Mouse (Mus musculus) embryonic facial prominence, embryonic 11.5 days (tissue): Measurements from ENCODE around the gene Helz. TPM values are rescaled to one million over a fixed set of nuclear protein-coding genes. Genes with fewer than 3 reads are reported as not detected.

Experiments used
- ATAC-seq: fragments of 200-750 bp; cut with Nextera tagmentation; replicated peaks from 2 replicates; pipeline ENCODE4 v1.8.0; 2017; ENCODE audit warnings: low read depth; ENCODE audit not compliant: insufficient number of reproducible peaks, low FRiP score, low TSS enrichment
- DNase-seq: peaks from one replicate; pipeline ENCODE4 v3.0.0-alpha.2; 2015; ENCODE audit warnings: low spot score
- H3K27ac ChIP-seq: fragments of 300-500 bp; sonication (generic); replicated peaks from 2 replicates; pipeline ENCODE4 v1.5.1; 2014; ENCODE audit warnings: mild to moderate bottlenecking, low read depth, low read length, control low read depth
- H3K27me3 ChIP-seq: fragments of 300-500 bp; sonication (generic); 2 replicates; pipeline ENCODE4 v1.6.1; 2014; ENCODE audit warnings: mild to moderate bottlenecking, low read length, moderate library complexity, mixed read lengths; ENCODE audit not compliant: control insufficient read depth, insufficient read depth
- H3K36me3 ChIP-seq: fragments of 300-500 bp; sonication (generic); replicated peaks from 2 replicates; pipeline ENCODE4 v1.6.1; 2014; ENCODE audit warnings: low read depth, mild to moderate bottlenecking, low read length, moderate library complexity, mixed read lengths; ENCODE audit not compliant: control insufficient read depth, insufficient read depth
- H3K4me1 ChIP-seq: fragments of 300-500 bp; sonication (generic); 2 replicates; pipeline ENCODE4 v1.6.1; 2014; ENCODE audit warnings: low read length, mixed read lengths; ENCODE audit not compliant: control insufficient read depth, insufficient read depth
- H3K4me2 ChIP-seq: fragments of 300-500 bp; sonication (generic); 2 replicates; pipeline ENCODE4 v1.6.1; 2014; ENCODE audit warnings: low read depth, mild to moderate bottlenecking, control low read depth, low read length, moderate library complexity
- H3K4me3 ChIP-seq: fragments of 300-500 bp; sonication (generic); 2 replicates; pipeline ENCODE4 v1.5.1; 2014; ENCODE audit warnings: low read depth, low read length, control low read depth
- H3K9ac ChIP-seq: fragments of 300-500 bp; sonication (generic); replicated peaks from 2 replicates; pipeline ENCODE4 v1.6.1; 2014; ENCODE audit warnings: mild to moderate bottlenecking, control low read depth, low read length
- H3K9me3 ChIP-seq: fragments of 300-500 bp; sonication (generic); replicated peaks from 2 replicates; pipeline ENCODE4 v1.6.1; 2016; ENCODE audit warnings: mild to moderate bottlenecking, low read length, inconsistent platforms, mixed read lengths; ENCODE audit not compliant: control insufficient read depth
- WGBS: fragments of 180-500 bp; shearing (Covaris S2); extraction: QIAGEN DNeasy Blood & Tissue Kit; methylation state at CpG from one replicate; pipeline ENCODE4 v1.1.7; 2014; 5-methylcytosine and 5-hydroxymethylcytosine counted together
- polyA plus RNA-seq: library from polyadenylated mRNA; unstranded; fragments of >200 nt; fragmentation: Nextera tagmentation; extraction: Ambion mirVana; gene quantifications from 2 replicates; pipeline ENCODE4 v1.2.1, GENCODE M21; 2014

The Helz gene
- polyA plus RNA-seq, 1 experiment from 2014 or later, result 15.3 TPM

DNA sequence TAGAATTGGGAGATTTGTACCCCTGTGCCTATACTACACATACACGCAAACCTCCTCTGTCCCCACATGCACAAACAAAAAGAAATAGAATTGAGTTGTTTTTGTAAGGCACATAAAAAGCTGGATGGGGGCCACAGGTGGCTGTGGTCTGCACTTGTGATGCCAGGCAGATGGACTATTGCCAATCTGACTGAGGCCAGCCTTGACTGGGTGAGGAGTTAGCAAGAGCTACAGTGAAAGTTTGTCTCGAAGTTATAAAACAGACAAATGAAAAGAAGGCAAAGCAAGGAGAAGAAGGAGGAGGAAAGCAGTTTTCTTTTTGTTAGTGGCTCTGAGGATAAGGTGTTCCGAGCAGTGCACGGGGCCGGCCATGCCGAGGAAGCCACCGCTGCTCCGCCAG, 82.2 kb downstream of the Helz start:
- H3K4me1 ChIP-seq, result no peaks in the 10 kb centered on the region; the same call in 1 of the 2 replicates
- H3K27ac ChIP-seq, result no peak overlapping the region
- H3K4me2 ChIP-seq, result no peak overlapping the region
- no peak overlapping the region for H3K9ac ChIP-seq
- H3K9me3 ChIP-seq, result no peaks in the 10 kb centered on the region
- WGBS, result 94% methylated on average over 8 of the region's 8 CpGs
- H3K4me3 ChIP-seq, result no peak overlapping the region
- no peaks in the 10 kb centered on the region for H3K36me3 ChIP-seq
- H3K27me3 ChIP-seq, result no peaks in the 10 kb centered on the region
- DNase-seq (no peak), ATAC-seq (no peak)

DNA sequence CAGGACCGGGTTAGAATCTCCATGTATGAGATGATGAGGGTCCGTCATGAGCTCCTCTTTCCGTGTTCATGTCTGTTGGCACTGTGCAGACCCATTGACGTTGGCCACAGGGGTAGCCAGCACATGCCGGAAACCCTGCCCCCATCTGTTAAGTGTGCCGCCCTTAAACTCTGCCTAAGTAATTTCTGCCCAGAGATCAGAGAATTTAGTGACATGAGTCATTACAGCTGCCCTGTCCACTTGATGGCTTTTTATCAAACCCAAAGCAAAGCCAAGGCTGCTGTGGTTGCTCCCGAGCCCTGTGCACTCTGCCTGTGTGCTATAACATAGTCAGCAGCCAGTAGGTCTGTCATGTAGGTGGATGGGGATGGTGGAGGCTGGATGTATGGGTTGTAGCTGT, 83.4 kb downstream of the Helz start:
- Histone ChIP-seq H3K9ac (no peak overlapping the region), H3K27me3 (no peaks in the 10 kb centered on the region), H3K4me1 (no peaks in the 10 kb centered on the region), H3K27ac (no peak overlapping the region), H3K4me3 (no peak overlapping the region), H3K36me3 (no peaks in the 10 kb centered on the region), H3K4me2 (no peak overlapping the region), H3K9me3 (no peaks in the 10 kb centered on the region)
- DNase-seq, result no peak
- 91% methylated on average over 7 of the region's 7 CpGs for WGBS
- no peak for ATAC-seq

DNA sequence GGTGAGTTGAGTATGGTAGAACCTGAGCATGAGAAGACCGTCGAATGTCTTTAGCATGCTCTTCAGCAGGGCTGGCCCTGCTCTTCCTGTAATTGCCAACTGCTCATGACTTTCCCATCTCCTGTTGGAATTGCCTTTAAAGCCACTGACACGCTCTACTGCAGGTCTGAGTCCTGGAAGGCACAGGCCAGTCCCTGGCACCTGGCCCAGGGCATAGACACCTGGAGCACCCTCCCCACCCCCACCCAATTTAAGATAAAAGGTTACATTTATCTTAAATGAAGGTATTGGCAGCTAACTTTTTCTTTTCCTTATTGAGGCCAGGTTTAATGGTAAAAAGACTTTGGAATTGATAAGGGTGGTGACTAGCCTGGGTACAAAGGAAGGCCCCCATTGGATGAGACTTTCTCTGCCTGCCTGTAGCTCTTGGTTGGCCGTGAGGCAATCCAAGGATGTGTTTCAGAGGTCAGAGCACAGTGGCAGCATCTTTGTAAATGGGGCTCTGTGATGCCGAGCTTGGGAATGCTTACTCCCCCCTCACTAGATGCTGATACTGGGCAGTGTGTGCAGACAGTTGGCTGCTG, 85.9 kb downstream of the Helz start:
- H3K27me3 ChIP-seq, result no peaks in the 10 kb centered on the region
- no peaks in the 10 kb centered on the region for H3K36me3 ChIP-seq
- H3K9me3 ChIP-seq, result no peaks in the 10 kb centered on the region
- H3K27ac ChIP-seq, result no peak overlapping the region
- no peak overlapping the region for H3K4me2 ChIP-seq
- H3K4me3 ChIP-seq, result no peak overlapping the region
- H3K9ac ChIP-seq, result no peak overlapping the region
- no peak for ATAC-seq
- DNase-seq, result no peak
- 84% methylated on average over 5 of the region's 5 CpGs for WGBS
- no peaks in the 10 kb centered on the region for H3K4me1 ChIP-seq

DNA sequence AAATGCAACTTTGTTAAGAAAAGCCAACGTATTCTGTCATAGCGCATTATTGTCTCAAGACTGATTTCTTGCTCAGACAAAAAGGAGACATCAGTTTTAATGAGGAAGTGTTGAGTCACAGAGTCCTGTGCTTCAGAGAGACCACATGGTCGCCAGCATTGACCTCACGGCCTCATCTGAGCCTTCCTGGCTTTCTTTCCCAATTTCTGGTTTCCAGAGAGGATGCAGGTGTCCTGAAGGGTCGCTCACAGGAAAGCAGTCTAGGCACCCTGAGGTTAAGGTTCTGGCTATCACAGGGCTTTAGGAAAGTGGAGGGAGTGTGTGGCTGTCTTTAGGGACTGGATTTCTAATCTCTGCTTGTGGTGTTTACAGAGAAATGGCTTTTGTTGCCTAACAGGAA, 90.4 kb downstream of the Helz start:
- ATAC-seq (no peak), DNase-seq (no peak)
- H3K27ac ChIP-seq, result no peak overlapping the region
- no peaks in the 10 kb centered on the region for H3K27me3 ChIP-seq
- H3K9ac ChIP-seq, result no peak overlapping the region
- WGBS, result 83% methylated on average over 5 of the region's 5 CpGs
- H3K4me1 ChIP-seq, result no peaks in the 10 kb centered on the region
- no peaks in the 10 kb centered on the region for H3K9me3 ChIP-seq
- H3K4me3 ChIP-seq, result no peak overlapping the region
- H3K36me3 ChIP-seq, result no peaks in the 10 kb centered on the region; the same call in none of the 2 replicates
- no peak overlapping the region for H3K4me2 ChIP-seq

DNA sequence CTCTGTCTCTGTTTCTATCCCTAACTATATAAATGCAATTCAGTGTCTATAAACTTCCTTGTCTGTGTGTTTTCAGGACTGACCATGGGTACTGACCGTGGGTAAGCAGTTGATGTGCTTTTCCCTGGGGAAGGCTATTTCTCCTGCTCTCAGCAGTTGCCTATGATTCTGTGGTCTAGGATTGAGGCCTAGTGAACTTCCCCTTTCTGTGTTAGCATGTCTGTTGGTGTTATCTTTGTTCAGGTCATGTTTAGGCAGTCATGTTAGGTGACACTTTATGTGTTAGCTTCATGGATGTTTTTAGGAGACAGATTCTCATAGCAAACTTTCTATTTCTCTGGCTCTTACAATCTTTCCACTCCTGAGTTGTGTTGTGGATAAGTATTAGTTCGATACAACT, 91.9 kb downstream of the Helz start:
- no peak for ATAC-seq
- Histone ChIP-seq H3K36me3 (no peaks in the 10 kb centered on the region; the same call in none of the 2 replicates), H3K9me3 (no peaks in the 10 kb centered on the region), H3K27me3 (no peaks in the 10 kb centered on the region), H3K9ac (no peak overlapping the region), H3K4me3 (no peak overlapping the region), H3K27ac (no peak overlapping the region), H3K4me1 (no peaks in the 10 kb centered on the region), H3K4me2 (no peak overlapping the region)
- no peak for DNase-seq
- 92% methylated on average over 2 of the region's 2 CpGs for WGBS

DNA sequence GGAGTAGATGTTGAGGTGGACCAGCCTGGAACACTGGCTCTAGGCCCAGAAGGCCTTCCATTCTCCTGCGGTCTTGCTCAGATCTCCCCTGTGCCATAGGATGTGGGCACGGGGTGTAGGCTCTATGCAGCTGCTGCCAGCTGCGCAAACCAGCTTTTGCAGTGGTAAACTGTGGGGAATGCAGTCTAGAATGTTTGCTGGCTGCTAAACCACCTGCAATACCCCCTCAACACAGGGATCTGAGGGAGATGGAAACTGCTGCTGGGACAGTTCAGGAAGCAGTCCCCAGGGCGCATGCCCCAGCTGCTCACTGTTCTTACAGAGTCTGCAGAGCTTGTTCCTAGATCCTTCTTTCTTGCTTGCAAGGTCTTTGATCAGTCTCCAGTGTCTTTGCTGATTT, 96.7 kb downstream of the Helz start:
- Histone ChIP-seq H3K27ac (no peak overlapping the region), H3K4me2 (no peak overlapping the region), H3K4me1 (no peaks in the 10 kb centered on the region), H3K9ac (no peak overlapping the region), H3K9me3 (no peaks in the 10 kb centered on the region), H3K36me3 (no peaks in the 10 kb centered on the region; the same call in none of the 2 replicates), H3K27me3 (no peaks in the 10 kb centered on the region), H3K4me3 (no peak overlapping the region)
- no peak for ATAC-seq
- DNase-seq, result no peak
- 95% methylated on average over 4 of the region's 4 CpGs for WGBS

DNA sequence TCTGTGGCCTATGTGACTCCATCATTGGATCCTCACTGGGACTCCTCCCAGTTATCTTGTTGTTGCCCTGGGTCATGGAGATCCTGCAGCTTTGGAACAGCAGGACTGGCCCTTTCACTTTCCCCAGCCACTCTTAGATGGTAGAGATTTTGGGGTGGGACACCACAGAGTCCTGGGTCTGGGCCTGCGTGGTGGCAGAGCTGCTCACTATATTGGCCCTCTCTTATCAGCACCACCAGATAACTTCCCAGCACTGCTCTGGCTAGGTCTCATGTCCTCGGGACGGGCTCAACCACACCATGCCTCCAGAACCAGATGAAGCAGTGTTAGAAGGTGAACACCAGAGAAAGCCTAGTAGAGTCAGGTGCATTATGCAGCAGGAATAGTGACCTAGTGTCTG, 99.6 kb downstream of the Helz start:
- H3K27ac ChIP-seq, result no peak overlapping the region
- H3K4me2 ChIP-seq, result no peak overlapping the region
- no peak overlapping the region for H3K4me3 ChIP-seq
- H3K27me3 ChIP-seq, result no peaks in the 10 kb centered on the region
- H3K4me1 ChIP-seq, result no peaks in the 10 kb centered on the region
- H3K9me3 ChIP-seq, result no peaks in the 10 kb centered on the region
- ATAC-seq (no peak), DNase-seq (no peak)
- no peak overlapping the region for H3K9ac ChIP-seq
- WGBS, result 93% methylated on average over 3 of the region's 3 CpGs
- H3K36me3 ChIP-seq, result no peaks in the 10 kb centered on the region; the same call in 1 of the 2 replicates

DNA sequence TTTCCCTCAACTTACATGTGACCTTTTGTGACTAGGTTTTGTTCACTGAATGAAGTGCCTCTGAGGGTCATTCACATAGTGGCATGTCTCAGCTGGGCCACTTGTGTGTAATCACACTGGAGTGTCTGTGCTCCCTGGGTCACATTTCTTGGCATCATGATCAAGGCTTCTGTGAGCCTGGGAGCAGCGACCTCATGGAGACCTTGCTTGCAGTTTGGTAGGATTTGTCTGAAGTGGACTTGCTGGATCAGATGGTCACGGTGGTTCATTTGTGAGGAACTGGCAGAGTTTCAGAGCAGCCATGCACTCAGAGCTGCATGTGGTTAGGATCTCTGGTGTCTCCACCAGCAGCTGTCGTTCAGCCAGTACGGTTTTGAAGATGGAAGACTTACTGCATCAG, 100.9 kb downstream of the Helz start:
- no peak for ATAC-seq
- no peaks in the 10 kb centered on the region; the same call in 1 of the 2 replicates for H3K36me3 ChIP-seq
- no peaks in the 10 kb centered on the region for H3K9me3 ChIP-seq
- DNase-seq, result no peak
- H3K27ac ChIP-seq, result no peak overlapping the region
- H3K4me1 ChIP-seq, result no peaks in the 10 kb centered on the region
- H3K4me3 ChIP-seq, result no peak overlapping the region
- H3K4me2 ChIP-seq, result no peak overlapping the region
- H3K9ac ChIP-seq, result no peak overlapping the region
- 92% methylated on average over 4 of the region's 4 CpGs for WGBS
- H3K27me3 ChIP-seq, result no peaks in the 10 kb centered on the region
